Mouse (Mus musculus) thymus, adult 18-20 months (tissue): Measurements from ENCODE around the gene Mrtfb.

Source experiments
- DNase-seq, 2 experiments: peaks; one replicate each; pipeline ENCODE4 v3.0.0; 2022; ENCODE audit warnings: mixed read lengths in 2 of 2

Mrtfb gene

DNA sequence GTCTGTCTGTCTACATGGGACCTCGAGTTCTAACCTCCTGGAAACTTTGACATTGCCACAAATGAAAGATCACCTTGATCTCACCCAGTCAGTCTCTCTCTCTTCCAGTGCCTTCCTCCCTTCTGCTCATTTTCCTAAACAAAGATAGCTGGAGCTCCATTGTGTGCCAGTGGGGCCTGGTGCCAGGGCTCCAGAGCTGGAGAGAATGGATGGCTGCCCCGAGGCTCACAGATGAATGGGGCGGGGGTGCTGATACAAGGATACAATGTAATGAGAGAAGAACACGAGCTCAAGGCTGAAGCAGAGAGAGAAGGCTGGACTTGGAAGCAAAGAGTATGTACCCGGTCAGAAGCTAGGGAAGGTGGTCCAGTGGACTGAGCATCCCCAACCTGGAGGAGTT is 189.2 kb downstream of the Mrtfb start:
- DNase-seq = no peak

DNA sequence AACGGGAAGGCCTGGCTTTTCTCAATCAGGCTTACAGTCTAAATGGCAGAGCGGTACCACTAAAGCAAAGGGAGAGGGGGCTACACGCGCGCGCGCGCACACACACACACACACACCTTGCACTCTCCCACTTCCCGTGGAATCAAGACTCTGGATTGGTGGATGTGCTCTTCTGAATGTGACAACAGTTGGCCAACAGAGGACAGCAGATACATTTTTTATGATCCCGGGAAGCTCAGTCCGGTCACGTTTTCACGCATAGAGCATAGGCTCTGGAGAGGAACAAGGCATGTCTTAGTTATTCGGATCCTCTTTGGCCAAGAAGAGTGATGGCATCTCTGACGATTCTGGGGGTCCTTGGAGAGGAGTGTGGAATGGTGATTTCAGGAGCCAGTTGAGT is 190.2 kb downstream of the Mrtfb start:
- DNase-seq = no peak

DNA sequence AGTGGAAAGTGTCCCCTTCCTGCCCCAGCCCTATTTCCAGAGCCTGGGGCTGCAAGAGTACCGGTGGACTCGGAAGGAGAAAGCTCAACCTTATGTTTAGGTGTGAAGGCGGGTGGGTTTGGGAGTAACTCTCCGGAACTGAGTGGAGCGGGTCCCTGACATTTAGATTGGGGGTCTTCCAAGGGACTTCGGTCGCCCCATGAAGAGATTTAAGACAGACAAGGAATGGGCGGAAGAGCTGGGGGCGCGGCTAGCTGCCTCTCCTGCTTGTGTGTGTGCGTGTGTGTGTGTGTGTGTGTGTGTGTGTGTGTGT is 190.6 kb downstream of the Mrtfb start:
- DNase-seq = no peak

DNA sequence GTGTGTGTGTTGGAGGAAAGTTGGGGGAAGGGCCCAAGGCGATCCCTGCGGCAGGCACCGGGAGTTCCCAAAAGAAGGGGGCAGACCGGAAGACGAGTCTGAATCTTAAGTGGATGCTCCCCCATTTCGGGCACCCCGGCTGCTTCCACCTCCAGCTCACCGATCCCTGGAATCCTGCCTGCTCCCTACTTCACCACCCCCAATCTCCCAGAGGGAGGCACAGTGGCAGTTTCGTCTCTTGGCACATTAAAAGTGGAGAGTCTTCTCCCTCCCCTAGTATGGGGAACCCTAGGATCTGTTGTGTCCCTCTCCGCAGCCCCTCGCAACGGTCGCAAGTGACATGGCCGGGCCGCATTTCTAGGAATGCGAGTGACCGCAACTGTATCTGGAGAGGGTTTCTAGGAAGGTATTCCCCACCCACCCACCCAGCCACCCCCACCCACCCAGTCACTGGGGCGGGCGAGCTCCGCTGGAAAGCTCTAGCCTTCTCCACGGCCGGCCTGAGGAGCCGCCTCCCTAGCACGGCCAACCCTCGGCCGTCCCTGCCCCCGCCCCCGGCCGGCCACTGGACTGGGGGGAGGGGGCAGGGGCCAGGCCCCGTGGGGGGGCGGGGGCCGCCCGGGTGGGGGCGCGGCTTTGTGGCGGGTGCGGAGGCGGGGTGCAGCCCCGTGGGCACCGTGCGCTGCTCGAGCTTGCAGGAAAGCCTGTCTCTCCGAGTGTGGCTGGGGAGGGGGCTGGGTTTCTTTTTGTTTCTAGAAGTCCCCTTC is 191.2 kb downstream of the Mrtfb start:
- no peak for DNase-seq

DNA sequence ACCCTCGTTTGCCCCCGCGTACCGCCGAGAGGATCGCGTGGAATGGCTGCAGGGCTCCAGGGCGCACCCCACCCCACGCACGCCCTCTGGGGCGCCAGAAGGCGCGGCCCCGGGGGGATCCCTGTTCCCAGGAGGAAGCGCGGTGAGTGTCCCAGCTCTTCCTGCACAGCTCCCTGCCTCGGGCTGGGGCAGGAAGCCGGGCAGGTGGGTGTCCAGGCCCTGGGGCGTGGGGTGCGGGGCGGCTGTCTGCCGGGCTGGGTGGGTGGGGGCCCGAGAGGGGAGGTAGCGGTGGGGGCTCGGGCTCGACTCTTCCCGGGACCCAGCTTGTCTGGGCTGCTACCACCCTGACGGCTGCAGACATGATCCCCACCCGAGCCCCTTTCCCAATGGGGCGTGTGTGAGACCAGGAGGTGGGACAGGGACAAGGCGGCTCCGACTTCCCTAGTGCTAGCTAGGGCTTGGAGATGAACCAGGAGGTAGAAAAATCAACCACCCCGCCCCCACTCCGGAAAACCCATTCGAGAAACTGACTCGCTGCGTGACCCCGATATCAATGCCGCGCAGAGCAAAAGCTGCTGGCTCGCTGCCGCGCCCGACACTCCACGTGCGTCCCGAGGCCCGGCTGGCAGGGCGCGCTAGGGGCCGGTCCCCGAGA is 191.9 kb downstream of the Mrtfb start:
- DNase-seq = no peak

DNA sequence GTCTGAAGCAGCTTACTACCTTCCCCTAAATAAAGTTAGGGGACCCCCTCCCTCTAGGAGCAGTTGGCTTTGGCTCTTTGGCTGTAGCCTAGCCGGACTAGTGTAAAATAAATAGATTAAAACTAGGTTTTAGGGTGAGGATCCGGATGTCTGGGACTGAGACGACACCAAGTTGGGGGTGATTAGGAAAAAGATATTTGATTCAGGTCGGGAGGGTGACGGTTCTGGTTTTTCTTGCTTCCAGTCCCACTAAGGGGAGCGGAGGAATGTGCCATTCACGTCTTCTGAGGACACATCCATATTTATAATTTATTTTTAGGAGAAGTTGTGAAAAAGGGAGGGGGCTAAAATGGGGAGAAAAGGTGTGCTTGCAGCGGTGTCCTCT is 192.4 kb downstream of the Mrtfb start:
- DNase-seq = no peak

DNA sequence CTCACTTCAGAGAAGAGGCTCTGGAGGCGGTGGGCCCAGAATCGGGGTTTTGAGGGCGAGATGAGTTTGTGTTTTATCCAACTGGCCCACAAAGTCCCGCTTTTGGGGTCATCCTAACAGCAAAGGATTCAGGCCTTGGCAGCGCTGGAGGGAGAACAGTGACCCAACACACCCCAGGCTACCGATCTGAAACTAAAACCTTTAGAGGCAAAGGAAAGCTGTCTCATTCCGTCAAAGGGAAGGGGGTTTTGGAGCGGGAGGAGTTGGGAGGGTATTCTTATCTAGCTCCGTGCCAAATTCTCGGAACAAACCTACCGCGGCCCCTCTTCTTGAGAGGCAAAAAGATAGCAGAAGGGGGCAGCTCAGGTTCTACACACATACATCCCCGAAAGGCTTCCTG is 193.2 kb downstream of the Mrtfb start:
- no peak for DNase-seq

DNA sequence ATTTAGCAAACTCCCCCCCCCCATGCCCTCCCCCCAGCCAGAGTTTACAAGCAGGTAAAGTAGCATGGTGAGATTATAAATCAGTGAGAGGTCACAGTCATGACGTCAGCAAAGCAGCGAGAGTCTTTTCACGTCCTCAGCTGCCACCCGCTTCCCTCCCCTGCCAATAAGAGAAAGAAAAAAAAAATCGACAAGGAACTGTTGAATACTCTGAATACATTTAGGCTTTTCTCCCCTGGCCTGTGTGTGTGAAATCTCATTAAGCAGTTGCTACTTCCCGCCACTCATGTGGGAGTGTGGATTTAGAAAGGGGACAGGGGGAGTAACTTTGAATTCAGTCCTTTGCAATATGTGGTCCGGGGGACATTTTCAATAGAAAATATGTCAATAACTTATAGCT is 194.6 kb downstream of the Mrtfb start:
- no peak for DNase-seq

DNA sequence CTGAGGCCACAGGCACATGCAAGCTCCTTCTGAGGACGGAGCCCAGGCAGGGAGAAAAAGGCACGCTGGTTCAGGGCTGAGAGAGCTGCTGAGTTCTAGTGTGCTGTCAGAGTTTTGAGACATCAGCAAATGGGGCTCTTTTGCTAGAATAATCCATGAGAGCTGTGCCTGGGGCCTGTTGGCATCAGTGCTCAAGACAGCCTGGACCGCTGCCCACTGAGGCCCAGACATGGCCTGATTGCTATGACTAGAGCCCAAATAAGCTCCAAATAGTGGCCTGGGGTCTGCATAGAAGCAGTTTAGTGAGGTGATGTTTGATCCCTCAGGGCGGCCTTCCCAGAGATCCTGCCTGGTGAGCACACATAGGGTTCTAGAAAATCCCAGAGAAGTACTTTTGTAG is 195.7 kb downstream of the Mrtfb start:
- no peak for DNase-seq

DNA sequence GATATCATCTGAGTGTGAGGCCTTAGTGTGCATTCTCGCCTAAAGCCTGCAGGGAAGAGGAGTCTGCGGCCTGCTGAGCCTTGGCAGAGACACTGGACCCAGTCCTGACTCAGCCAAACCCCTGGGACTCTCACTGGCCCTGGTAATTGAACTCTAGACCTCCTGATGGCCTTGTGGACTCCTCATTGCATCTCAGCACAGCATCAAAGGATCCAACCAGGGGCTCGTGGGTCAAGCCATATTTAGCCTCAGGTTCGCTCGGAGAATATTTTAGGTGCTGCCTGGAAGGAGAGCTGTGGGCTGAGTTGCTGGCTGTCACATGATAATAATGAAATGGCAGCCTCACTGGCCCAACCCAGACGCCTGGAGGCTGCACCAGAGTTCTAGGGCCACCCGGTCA is 196.4 kb downstream of the Mrtfb start:
- no peak for DNase-seq

DNA sequence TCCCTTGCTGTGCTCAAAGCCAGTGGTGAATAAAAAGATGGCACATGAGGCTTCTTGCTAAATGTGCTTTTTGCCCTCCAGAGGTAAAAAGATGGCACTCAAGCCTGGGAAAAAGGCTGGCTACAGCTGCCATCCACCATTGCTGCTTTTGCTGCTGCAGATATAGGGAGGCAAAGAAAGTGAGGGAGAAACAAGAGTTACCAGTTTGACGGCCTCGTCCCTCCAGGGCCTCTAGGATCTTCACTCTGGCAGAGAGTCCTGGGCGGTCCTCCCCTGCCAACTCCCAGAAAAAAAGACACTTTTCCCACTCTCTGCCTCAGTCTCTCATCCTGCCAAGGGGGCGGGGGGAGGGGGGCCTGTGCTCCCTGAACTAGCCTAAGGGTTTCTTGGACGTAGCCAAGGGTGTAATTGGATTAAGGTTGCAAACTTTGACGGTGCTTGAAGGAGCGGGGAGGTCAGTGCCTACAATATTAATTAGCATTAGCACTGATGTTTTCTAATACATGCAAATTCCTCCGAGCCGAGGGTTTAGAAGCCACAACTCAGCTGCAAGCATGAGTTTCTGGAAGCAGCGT is 197.8 kb downstream of the Mrtfb start:
- no peak for DNase-seq

DNA sequence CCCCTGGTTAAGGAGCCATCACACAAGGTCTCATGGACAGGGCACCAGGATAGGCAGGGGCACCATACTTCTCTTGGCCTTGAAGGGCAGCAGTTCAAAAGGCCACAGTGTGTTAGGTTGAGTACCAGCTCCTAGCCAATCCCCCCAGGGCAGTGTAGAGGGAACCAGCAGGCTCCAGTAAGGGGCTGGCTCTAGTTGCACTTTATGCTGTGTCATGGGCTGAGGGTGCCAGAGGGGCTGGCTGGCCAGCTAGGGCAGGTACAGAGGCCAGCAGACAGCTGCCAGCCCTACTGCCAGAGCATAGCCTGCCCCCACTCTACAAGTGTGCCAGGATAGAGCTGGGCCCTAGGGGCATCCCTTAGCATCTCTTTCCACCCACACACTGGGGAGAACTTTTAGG is 199.3 kb downstream of the Mrtfb start:
- no peak for DNase-seq

DNA sequence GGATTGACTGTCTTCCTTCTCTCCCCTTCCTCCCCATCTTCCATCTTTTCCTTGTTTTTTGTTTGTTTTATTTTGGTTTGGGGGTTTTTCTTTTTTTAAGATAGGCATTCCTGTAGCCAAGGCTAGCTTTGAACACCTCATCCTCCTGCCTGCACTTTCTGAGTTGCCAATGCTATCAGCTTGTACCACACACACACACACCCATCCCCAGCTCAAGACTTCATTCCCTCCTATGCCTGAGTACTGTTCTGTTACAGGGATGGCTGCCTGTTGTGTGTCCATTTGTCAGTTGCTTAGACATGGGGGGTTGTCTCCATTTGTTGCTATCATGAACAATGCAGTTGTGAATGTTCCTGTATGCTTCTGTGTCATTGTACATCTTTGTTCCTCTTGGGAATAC is 202.3 kb downstream of the Mrtfb start:
- no peak for DNase-seq

DNA sequence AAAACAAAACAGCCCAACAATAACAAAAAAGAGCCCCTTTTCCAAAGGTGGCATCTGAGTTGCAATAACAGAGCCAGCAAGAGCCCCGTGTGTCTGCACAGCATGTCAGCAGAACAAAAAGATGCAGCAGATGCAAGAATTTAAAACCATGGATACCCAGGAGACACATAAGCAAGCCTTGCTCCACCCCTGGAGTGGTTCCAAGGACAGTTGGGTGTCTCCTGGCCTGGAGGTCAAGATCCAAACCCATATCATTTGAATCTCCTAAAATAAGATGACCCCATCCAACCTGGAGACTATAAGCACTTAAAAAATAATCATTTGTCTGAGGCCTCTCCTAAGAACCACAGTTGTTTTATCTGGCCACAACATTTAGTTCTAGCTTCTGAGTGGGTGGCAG is 203.8 kb downstream of the Mrtfb start:
- no peak for DNase-seq

DNA sequence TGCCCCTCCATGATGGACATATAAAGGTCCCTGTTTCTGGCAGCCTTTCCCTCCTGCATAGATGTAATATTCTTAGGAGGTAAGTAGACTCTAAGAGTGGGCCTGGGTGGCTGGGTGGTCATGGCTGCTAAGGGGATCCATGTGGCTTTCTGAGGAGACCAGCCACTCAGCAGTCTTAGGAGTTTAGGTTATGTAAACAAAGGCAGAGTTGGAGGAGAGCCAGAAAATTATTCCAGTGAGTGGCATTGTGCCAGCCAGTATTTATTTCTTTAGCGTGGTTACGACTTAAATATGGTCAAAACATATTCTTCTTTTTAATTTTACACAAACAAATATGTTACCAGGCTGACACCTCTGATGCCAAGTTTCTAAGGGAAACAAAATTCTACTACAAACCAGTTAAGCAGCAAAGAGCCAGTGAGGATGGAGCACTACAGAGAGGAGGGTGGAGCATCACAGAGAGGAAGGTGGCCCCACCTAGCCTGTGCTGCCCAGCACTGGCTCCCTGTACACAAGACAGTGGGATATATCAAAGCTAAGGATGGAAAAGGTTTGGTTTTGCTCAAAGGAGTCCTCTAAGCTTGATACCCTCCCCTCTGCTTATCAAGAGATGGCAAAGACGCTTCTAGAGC is 204.6 kb downstream of the Mrtfb start:
- no peak for DNase-seq

DNA sequence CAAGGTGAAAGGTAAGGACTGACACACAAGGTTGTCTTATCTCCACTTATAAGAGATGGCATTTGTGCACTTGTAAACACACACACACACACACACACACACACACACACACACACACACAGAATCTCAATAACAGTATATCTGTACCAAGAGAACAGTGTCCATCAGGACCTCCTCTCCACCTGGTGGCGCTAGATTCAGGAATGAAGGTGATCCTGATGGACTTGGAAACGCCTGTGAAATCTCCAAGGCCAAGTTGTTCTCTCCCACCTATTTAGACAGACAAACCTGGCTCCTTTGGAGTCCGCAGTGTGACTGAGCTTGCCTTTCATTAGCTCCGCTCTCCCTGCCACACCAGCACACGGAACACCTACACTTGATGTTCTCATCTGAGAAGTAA is 208.4 kb downstream of the Mrtfb start:
- DNase-seq = no peak
